Mouse (Mus musculus) kidney, postnatal 36 days (tissue): ENCODE measurements around the gene Pcsk4.

Source experiments
- DNase-seq, 2 experiments: peaks; one replicate each; pipeline ENCODE4 v3.0.0; 2021 to 2022; ENCODE audit warnings: mixed read lengths in 2 of 2

Pcsk4 gene

GRCm38 (mm10) chr10:80329273-80330081 lies at the start of gene Pcsk4, which contains the start of gene Reep6:
Pcsk4 (minus strand) TSS chr10:80329498.
Reep6 (plus strand) TSS chr10:80329953.
- peak; percentile 98 for DNase-seq

- DNase-seq, result peak in 1 of 2 experiments; percentile 71
Measured at GRCm38 (mm10) chr10:80377716-80378115, 48.4 kb upstream of the Pcsk4 start.

- peak; percentile 92 to 97 for DNase-seq
Measured at GRCm38 (mm10) chr10:80376160-80376559, 46.9 kb upstream of the Pcsk4 start.

GRCm38 (mm10) chr10:80374063-80374462 lies 44.8 kb upstream of the Pcsk4 start:
- peak; percentile 88 to 90 for DNase-seq

- DNase-seq, result no peak
Measured at GRCm38 (mm10) chr10:80372706-80373105, 43.4 kb upstream of the Pcsk4 start.

- no peak for DNase-seq
Measured at GRCm38 (mm10) chr10:80371983-80372382, 42.7 kb upstream of the Pcsk4 start.

- peak; percentile 61 to 69 for DNase-seq
Measured at GRCm38 (mm10) chr10:80371411-80371966, 42.2 kb upstream of the Pcsk4 start.

GRCm38 (mm10) chr10:80369995-80370747 lies 40.9 kb upstream of the Pcsk4 start:
- DNase-seq, result peak in 1 of 2 experiments; percentile 63

GRCm38 (mm10) chr10:80368392-80368791 lies 39.1 kb upstream of the Pcsk4 start:
- no peak for DNase-seq

GRCm38 (mm10) chr10:80367954-80368353 lies 38.7 kb upstream of the Pcsk4 start:
- DNase-seq, result no peak

GRCm38 (mm10) chr10:80365736-80366135 lies 36.4 kb upstream of the Pcsk4 start:
- no peak for DNase-seq

GRCm38 (mm10) chr10:80363734-80364133 lies 34.4 kb upstream of the Pcsk4 start:
- no peak for DNase-seq

GRCm38 (mm10) chr10:80357994-80358639 lies 28.8 kb upstream of the Pcsk4 start:
- peak; percentile 54 to 80 for DNase-seq

- no peak for DNase-seq
Measured at GRCm38 (mm10) chr10:80357336-80357735, 28.0 kb upstream of the Pcsk4 start.

- DNase-seq, result no peak
Measured at GRCm38 (mm10) chr10:80356737-80357136, 27.4 kb upstream of the Pcsk4 start.

- DNase-seq, result no peak
Measured at GRCm38 (mm10) chr10:80356001-80356682, 26.8 kb upstream of the Pcsk4 start, which contains the start of gene Plk5. Plk5 (plus strand) TSS chr10:80356459.

- DNase-seq, result no peak
Measured at GRCm38 (mm10) chr10:80355431-80355830, 26.1 kb upstream of the Pcsk4 start.

GRCm38 (mm10) chr10:80352727-80353126 lies 23.4 kb upstream of the Pcsk4 start:
- DNase-seq, result no peak

- DNase-seq, result peak; percentile 77 to 85
Measured at GRCm38 (mm10) chr10:80351896-80352295, 22.6 kb upstream of the Pcsk4 start.

GRCm38 (mm10) chr10:80350292-80350691 lies 21.0 kb upstream of the Pcsk4 start:
- DNase-seq, result peak; percentile 84 to 95

- no peak for DNase-seq
Measured at GRCm38 (mm10) chr10:80348981-80349380, 19.7 kb upstream of the Pcsk4 start.

- peak in 1 of 2 experiments; percentile 71 for DNase-seq
Measured at GRCm38 (mm10) chr10:80348244-80348781, 19.0 kb upstream of the Pcsk4 start, which contains the start of gene Adamtsl5. Adamtsl5 (minus strand) TSS chr10:80348412.
